ENCODE assay signal across 8 mouse cellular contexts in the genomic region with DNA sequence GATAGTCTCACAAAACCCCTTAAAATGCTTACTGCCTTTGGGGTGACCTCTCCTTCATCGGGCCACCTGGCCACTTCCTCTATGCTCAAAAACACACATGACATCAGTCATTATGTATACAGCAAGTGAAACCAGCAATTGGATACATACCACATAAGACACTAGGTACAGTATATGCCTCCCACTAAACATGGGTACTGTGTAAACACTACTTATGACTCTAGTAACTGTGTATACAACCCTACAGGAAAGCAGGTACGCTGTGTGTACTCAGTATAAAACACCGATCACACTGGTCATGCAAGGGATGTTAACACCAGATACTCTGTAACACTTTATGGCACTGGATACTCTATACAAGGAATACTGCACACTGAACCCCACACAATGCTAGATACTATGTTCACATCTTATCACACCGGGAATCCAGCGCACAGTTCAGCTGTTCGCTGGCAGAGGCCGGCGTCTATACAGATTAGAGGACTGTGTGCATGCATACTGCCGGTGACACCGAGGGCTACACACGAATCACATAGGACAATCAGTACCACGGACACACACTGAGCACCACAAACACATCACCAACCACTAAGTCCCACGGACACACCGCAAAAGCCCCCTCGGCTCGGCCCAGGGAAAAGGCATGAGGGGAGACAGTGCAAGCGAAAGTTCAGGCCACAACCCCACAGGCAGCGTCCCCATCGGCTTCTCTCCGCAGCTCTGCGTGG. TPM values are rescaled to one million over a fixed set of nuclear protein-coding genes. Genes with fewer than 3 reads are reported as not detected.
A peak's percentile ranks its signal among the peaks of the same experiment; 100 is the strongest.
DNase-seq lines count a peak whose midpoint lies in the region; ATAC-seq and TF ChIP-seq lines count a peak whose summit lies in the region.

No protein-coding gene starts in this region.

- H3K9ac ChIP-seq in embryonic facial prominence, embryonic 11.5 days (replicated peaks; ENCODE audit: low read length): peak overlapping the region; percentile 100
- peak overlapping the region; percentile 100 for H3K9ac ChIP-seq in hindbrain, postnatal 0 days (replicated peaks; ENCODE audit: low read length)
- H3K9ac ChIP-seq in stomach, embryonic 16.5 days (ENCODE audit: low read length): peak overlapping the region; percentile 100

- DNase-seq in kidney, adult 18-20 months: peak; percentile 74
- no peak for DNase-seq in kidney, postnatal 4 days
- DNase-seq in ES-CJ7 (ENCODE audit: low read depth, low spot score): peak; percentile 12
- no peak for DNase-seq in embryonic facial prominence, embryonic 11.5 days (ENCODE audit: low spot score)
- peak; percentile 48 for DNase-seq in hindbrain, postnatal 0 days (ENCODE audit: low spot score)
- peak; percentile 31 for DNase-seq in lung, postnatal 36 days
- no peak for DNase-seq in ovary, postnatal 14 days (ENCODE audit: low spot score)

- TF ChIP-seq CTCF in hindbrain, postnatal 0 days (IDR thresholded peaks at IDR 0.05; ENCODE audit: low read depth): no peak

- no peaks in the 10 kb centered on the region for H3K9me3 ChIP-seq in embryonic facial prominence, embryonic 11.5 days (replicated peaks; ENCODE audit: control insufficient read depth, low read length)
- no peaks in the 10 kb centered on the region for H3K9me3 ChIP-seq in hindbrain, postnatal 0 days (ENCODE audit: low read length)
- no peaks in the 10 kb centered on the region for H3K9me3 ChIP-seq in stomach, embryonic 16.5 days (replicated peaks; ENCODE audit: control insufficient read depth, low read length)

- no peaks in the 10 kb centered on the region; the same call in none of the 2 replicates for H3K4me1 ChIP-seq in embryonic facial prominence, embryonic 11.5 days (ENCODE audit: control insufficient read depth, insufficient read depth, low read length)
- peaks cover 6% of the 10 kb centered on the region for H3K4me1 ChIP-seq in hindbrain, postnatal 0 days (ENCODE audit: insufficient read depth, low read length)
- peaks cover 24% of the 10 kb centered on the region for H3K4me1 ChIP-seq in stomach, embryonic 16.5 days (ENCODE audit: control insufficient read depth, insufficient read depth, low read length)

- H3K4me3 ChIP-seq in embryonic facial prominence, embryonic 11.5 days (ENCODE audit: low read depth, low read length): peak overlapping the region; percentile 94
- H3K4me3 ChIP-seq in hindbrain, postnatal 0 days (ENCODE audit: low read length): peak overlapping the region; percentile 95
- H3K4me3 ChIP-seq in stomach, embryonic 16.5 days (replicated peaks; ENCODE audit: low read length): peak overlapping the region; percentile 96

- ATAC-seq in embryonic facial prominence, embryonic 11.5 days (replicated peaks; ENCODE audit: insufficient number of reproducible peaks, low FRiP score, low TSS enrichment, low read depth): peak; percentile 20; the same call in 1 of the 2 replicates
- peak; percentile 41 for ATAC-seq in hindbrain, postnatal 0 days
- ATAC-seq in stomach, embryonic 16.5 days (ENCODE audit: insufficient read depth, low FRiP score): peak; percentile 26

- 6% methylated on average over 21 of the region's 21 CpGs for WGBS in embryonic facial prominence, embryonic 11.5 days
- 3% methylated on average over 21 of the region's 21 CpGs for WGBS in hindbrain, postnatal 0 days
- 2% methylated on average over 21 of the region's 21 CpGs for WGBS in stomach, embryonic 16.5 days

- H3K4me2 ChIP-seq in embryonic facial prominence, embryonic 11.5 days (ENCODE audit: low read depth, low read length): peak overlapping the region; percentile 70
- H3K4me2 ChIP-seq in hindbrain, postnatal 0 days (ENCODE audit: low read depth, low read length): peak overlapping the region; percentile 83
- H3K4me2 ChIP-seq in stomach, embryonic 16.5 days (ENCODE audit: low read depth, low read length): peak overlapping the region; percentile 91

- H3K36me3 ChIP-seq in embryonic facial prominence, embryonic 11.5 days (replicated peaks; ENCODE audit: control insufficient read depth, insufficient read depth, low read depth, low read length): no peaks in the 10 kb centered on the region
- H3K36me3 ChIP-seq in hindbrain, postnatal 0 days (ENCODE audit: insufficient read depth, low read length): no peaks in the 10 kb centered on the region
- H3K36me3 ChIP-seq in stomach, embryonic 16.5 days (ENCODE audit: control insufficient read depth, insufficient read depth, low read length): no peaks in the 10 kb centered on the region

- peak overlapping the region; percentile 100 for H3K27ac ChIP-seq in embryonic facial prominence, embryonic 11.5 days (replicated peaks; ENCODE audit: low read depth, low read length)
- H3K27ac ChIP-seq in hindbrain, postnatal 0 days: peak overlapping the region; percentile 100
- peak overlapping the region; percentile 99 for H3K27ac ChIP-seq in stomach, embryonic 16.5 days (ENCODE audit: low read length)

- no peaks in the 10 kb centered on the region for H3K27me3 ChIP-seq in embryonic facial prominence, embryonic 11.5 days (ENCODE audit: control insufficient read depth, insufficient read depth, low read length)
- no peaks in the 10 kb centered on the region for H3K27me3 ChIP-seq in hindbrain, postnatal 0 days (ENCODE audit: insufficient read depth, low read length)
- no peaks in the 10 kb centered on the region for H3K27me3 ChIP-seq in stomach, embryonic 16.5 days (ENCODE audit: control insufficient read depth, insufficient read depth, low read length)

RNA-seq across cellular contexts. Expression of a gene that starts 1.9 kb away (rescaled TPM):
- 123 and 132 TPM in 2 replicates for polyA plus RNA-seq in embryonic facial prominence, embryonic 11.5 days (2014; fragmentation: Nextera tagmentation; extraction: Ambion mirVana)
- total RNA-seq in hindbrain, postnatal 0 days (2014; rRNA removed): 104 and 143 TPM in 2 replicates
- polyA plus RNA-seq in hindbrain, postnatal 0 days (2015; fragmentation: Nextera tagmentation; extraction: Ambion mirVana): 121 and 127 TPM in 2 replicates
- 88.8 and 108 TPM in 2 replicates for polyA plus RNA-seq in stomach, embryonic 16.5 days (2015; fragmentation: Nextera tagmentation; extraction: Ambion mirVana)

Comparison
In these comparisons a context has a peak if more than half of its experiments do, and no peak if none do; other contexts are left out.
1. DNase-seq: peak in kidney, adult 18-20 months (single experiment), ES-CJ7 (single experiment), hindbrain, postnatal 0 days (single experiment) and lung, postnatal 36 days (single experiment); none in kidney, postnatal 4 days (0 of 2), embryonic facial prominence, embryonic 11.5 days (single experiment) and ovary, postnatal 14 days (single experiment).
2. Peak in every context shown above with its lines, with median percentiles within 50 percentile points of each other: ATAC-seq, H3K27ac ChIP-seq, H3K4me2 ChIP-seq, H3K4me3 ChIP-seq and H3K9ac ChIP-seq.